Mouse (Mus musculus) urinary bladder, postnatal 10 days (tissue): ENCODE data around the gene Fam240b.
"Not testable (repeated sequence)": the region's sequence is repeated elsewhere in the genome, so short reads cannot be mapped to it uniquely, and the experiment has no call there.

Experiments used
- DNase-seq: peaks from one replicate; pipeline ENCODE4 v3.0.0; 2022; ENCODE audit warnings: low spot score

Fam240b gene

GRCm38 (mm10) chr13:64497692-64498091 lies at the start of gene Fam240b:
Fam240b (minus strand) TSS chr13:64497792.
- no peak for DNase-seq

- no peak for DNase-seq
Measured at GRCm38 (mm10) chr13:64530139-64530538, 32.5 kb upstream of the Fam240b start.

DNA sequence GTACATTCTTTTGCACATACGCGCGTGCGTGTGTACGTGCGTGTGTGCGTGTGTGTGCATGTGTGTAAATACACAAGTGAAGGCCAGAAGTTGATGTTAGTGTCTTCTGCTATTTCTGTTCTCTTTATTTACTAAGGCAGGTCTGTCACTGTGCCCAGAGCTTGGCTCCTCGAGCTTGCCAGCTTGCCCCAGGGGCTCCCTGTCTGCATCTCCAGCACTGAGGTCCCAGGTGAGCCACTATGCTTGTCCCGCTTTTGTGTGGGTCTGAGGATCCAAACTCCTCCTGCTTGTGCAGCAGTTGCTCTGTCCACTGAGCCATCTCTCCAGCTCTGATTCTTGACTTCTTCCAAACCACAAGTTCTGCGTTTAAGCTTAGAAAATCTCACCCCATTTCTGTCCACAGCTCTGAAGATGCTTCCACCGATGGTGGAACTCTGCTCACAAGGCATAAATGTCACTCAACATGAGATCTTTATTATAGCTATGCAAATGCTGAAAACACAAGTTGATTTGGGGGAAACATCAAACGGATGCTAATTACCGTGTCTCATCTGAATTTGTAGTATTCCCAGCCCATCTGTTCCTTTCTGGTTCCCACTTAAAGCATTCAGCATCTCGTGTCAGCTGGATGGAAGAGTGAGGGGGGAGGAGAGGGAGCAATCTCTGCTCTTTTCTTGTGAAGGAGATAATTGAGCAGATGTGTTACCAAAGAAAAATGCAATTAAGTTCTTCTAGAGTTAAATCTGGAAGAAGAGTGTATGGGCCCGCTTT lies 29.1 kb upstream of the Fam240b start:
- no peak for DNase-seq

DNA sequence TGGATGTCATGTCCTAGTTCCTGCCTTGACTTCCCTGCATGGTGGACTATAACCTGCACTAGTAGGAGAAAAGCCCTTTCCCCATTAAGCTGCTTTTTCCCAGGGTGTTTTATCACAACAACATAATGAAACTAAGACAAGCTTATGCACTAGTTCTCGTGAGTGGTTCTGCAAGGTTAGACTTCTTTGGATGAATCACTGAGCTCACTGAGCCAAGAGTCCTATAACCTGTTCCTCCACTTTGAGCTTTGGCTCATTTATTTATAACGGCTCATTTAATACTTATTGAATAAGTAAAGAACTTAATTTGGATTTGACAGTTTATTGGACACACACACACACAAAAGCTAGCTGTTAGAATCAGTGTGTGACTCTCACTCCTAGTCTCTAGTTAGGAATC lies 16.7 kb upstream of the Fam240b start:
- no peak for DNase-seq

- no peak for DNase-seq
Measured at GRCm38 (mm10) chr13:64511616-64512015, 14.0 kb upstream of the Fam240b start.

DNA sequence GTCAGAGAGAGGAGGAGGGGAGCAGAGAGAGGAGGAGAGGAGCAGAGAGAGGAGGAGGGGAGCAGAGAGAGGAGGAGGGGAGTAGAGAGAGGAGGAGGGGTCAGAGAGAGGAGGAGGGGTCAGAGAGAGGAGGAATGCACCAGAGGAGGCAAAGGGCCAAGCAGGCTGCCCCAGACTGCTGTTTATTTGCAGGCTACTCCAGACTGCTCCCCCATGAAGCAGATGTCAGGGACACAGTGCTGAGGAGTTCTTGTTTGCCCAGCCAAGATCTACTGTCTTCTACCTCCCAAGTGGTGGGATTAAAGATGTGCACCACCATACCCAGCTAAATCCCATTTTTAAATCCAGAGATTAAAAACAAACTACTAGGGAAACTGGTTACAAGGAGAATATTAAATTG lies 9.8 kb upstream of the Fam240b start:
- no peak for DNase-seq

DNA sequence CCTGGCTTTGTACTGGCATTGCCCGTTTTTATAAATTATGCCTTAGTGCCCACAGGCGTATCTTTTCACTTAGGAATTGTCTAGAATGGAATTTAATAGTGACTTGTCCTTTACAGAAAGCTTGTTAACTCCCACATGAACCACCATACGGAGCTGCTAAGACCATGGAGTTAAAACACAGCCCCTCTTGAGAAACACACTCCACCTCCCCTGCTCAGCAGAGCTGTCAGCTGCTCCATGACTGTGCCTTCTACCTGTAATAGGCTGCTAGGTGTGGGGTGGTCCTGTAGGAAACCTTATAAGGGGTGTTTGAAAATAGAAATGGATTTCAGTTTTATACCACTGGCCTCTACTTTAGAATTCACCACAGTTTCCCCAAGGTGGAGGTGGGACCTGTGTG lies 5.2 kb upstream of the Fam240b start:
- DNase-seq = no peak

GRCm38 (mm10) chr13:64493586-64493985 lies 4.0 kb downstream of the Fam240b start:
- DNase-seq = no peak

DNA sequence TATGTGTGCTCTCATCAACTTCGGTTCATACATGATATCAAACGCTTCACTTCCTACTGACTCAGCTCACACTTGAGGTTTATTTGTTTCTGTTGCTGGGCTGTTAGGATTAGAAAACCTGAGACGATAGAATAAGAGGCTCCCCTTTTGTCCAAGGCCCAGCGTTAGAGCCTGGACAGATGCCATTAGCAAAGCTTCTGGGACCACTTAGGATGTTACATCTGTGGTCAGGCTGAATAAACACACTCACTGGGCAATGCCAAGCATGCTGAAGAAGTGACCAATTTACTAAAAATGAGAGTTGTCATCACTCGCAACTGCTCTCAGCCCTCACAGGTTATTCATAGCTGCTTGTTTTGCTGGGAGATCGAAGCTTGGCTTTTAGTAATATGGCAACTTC lies 7.7 kb downstream of the Fam240b start:
- DNase-seq = no peak

DNA sequence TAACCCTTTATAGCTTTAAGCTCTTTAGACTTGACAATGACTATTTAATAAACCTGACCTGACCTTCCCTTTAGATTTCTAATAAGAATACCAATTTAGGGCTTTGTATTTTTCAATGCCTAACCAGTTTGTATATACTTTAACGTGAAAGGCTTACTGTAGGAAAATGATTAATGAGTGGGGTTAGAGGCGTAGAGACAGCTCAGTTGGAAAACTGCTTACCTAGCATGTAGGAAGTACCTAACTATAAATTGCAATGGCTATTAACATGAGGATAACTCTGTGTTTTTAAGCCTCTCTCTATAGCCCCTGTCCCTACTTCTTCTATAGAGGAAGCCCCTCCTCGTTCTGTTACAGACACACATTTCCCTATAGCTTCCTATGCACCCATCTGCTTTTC lies 17.6 kb downstream of the Fam240b start:
- no peak for DNase-seq

GRCm38 (mm10) chr13:64477968-64478367 lies 19.6 kb downstream of the Fam240b start:
- DNase-seq = no peak

DNA sequence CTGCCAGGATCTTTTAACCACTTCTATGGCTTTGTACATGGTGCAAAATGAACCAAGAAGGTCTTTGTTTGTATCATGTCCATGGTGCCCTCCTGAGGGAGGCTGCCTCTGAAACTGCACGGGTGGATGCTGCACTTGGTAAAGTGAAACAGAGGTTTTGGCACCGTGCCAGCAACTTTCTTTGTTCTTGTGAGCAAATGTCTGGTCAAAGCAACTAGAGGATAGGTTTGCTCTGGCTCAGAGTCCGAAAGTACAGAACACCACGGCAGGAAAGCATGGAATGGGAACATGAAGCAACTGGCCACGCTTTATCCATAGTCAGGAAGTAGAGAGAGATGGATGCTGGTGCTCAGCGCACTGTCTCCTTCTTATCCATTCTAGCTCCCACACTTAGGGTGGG lies 29.7 kb downstream of the Fam240b start:
- no peak for DNase-seq

GRCm38 (mm10) chr13:64465166-64465565 lies 32.4 kb downstream of the Fam240b start:
- no peak for DNase-seq

GRCm38 (mm10) chr13:64462581-64462980 lies 35.0 kb downstream of the Fam240b start:
- DNase-seq = no peak

GRCm38 (mm10) chr13:64458181-64458580 lies 39.4 kb downstream of the Fam240b start:
- no peak for DNase-seq

DNA sequence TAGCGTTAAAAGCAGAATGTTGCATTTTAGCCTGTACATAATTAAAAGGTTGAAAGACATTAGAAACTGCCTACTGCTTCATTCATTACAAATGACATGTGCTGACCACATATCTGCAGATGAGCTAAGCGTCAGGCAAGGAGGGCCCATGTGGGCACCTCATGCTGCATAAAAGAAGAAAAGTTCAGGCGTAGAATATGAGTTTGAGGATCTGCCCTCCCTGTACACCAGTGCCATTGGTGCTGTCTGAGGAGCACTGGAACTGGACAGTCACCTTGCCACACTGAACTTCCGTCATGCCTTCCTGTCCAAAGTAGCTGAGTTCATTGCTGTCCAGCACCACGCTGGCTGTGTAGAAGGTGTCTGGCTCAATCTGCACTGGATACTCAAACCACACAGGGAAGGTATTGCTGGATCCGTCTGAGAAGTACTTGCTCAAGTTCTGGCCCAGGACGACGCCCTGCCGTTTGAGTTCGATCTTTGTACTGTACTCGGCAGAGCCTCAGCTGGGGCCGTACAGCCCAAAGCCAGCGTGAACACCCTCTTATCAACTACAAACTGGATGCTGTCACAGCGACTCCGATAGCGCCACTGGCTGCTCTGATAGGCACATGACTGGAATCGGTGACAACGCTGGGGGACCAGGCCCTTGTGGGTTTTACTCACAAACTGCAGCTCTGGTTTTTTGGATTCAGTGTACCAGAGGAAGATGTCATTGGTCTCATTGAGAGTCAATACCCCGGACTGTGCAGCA lies 40.2 kb downstream of the Fam240b start:
- not testable (repeated sequence) for DNase-seq

GRCm38 (mm10) chr13:64450001-64450794 lies 47.4 kb downstream of the Fam240b start:
- no peak for DNase-seq

DNA sequence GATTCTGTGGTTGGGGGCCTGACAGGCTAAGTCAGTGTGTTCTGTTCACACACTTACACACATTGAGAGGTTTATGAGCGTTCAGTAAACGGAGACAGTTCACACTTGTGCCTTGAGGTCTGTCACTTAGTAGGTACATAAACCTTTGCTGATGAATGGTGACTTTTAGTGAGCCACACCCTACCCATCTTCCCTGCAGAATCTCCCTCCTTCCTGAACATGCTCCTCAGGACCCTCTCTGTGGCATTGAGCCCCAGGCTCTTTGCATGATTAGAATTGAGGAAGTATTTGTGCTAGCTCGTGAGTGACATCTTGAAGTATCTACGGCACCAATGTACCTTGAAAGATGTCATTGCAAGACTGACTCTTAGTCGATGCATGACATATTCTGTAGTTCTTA lies 48.9 kb downstream of the Fam240b start:
- no peak for DNase-seq

GRCm38 (mm10) chr13:64447947-64448346 lies 49.6 kb downstream of the Fam240b start:
- DNase-seq = no peak

DNA sequence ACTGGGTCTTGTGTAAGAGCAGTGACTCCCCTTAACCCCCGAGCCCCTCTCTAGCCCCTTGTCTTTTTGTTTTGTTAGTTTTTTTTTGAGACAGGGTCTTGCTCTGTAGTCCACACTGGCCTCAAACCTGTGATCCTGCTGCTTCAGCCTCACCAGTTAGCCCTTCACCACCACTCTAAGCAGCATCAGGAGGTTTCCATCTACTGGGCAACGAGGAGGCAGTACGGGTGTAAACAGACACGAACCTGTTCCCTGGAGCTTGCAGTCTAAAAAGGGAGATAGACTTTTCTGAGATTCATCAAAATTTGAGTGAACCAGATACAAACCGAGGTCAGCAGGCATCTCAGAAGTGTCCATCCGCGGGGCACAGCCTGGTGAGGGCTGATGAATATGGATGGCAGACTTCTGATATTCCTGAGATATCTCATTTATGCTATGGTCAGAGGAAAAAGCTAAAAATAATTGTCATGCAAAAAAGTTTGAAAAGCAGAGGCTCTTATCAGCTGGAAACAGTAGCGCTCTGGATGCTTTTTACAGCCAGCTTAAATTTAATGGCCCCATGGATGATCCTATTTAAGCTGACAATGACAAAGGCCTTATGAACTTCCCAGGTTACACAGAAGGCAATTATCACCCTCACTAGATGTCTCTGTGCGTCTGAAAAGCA lies 52.2 kb downstream of the Fam240b start:
- DNase-seq = no peak

- no peak for DNase-seq
Measured at GRCm38 (mm10) chr13:64443263-64443894, 54.2 kb downstream of the Fam240b start.

DNA sequence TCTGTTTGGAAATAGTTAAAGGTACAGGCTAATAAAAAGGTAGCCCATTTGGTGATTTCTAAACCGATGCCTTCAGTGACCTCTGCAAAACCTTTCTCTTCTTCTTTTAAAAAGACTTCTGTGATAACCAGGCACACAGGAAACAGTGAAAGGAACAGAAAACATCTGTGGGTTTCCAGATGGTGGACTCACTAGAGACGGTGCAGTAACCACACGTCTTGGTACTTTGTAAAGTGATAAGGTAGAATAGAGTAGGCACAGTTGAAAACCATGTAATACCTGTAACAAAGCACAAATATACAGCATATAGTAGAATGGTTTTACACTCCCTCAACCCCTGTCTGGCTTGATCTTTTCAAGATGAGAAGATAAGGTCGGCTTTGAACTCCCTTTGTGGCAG lies 57.0 kb downstream of the Fam240b start:
- no peak for DNase-seq
